Mouse (Mus musculus): ENCODE results near the gene Cadps. TPM values are rescaled to one million over a fixed set of nuclear protein-coding genes. Genes with fewer than 3 reads are reported as not detected.

Gene Cadps
- under 1 TPM in 2 of 26 experiments, not detected in 24; 0.31 to 0.73 TPM for total RNA-seq (2018; cell fraction: chromatin; rRNA removed)
- total RNA-seq (2018; cell fraction: cytosol; rRNA removed) = under 1 TPM in 20 of 26 experiments, not detected in 6; 0.03 to 1.00 (median 0.09) TPM
- under 1 TPM in 1 of 26 experiments, not detected in 25; 0.35 TPM for total RNA-seq (2018; cell fraction: nucleus; rRNA removed)
- polyA plus RNA-seq (2018) = 0.29 TPM in 1 of 3 replicates, not detected in the others

DNA sequence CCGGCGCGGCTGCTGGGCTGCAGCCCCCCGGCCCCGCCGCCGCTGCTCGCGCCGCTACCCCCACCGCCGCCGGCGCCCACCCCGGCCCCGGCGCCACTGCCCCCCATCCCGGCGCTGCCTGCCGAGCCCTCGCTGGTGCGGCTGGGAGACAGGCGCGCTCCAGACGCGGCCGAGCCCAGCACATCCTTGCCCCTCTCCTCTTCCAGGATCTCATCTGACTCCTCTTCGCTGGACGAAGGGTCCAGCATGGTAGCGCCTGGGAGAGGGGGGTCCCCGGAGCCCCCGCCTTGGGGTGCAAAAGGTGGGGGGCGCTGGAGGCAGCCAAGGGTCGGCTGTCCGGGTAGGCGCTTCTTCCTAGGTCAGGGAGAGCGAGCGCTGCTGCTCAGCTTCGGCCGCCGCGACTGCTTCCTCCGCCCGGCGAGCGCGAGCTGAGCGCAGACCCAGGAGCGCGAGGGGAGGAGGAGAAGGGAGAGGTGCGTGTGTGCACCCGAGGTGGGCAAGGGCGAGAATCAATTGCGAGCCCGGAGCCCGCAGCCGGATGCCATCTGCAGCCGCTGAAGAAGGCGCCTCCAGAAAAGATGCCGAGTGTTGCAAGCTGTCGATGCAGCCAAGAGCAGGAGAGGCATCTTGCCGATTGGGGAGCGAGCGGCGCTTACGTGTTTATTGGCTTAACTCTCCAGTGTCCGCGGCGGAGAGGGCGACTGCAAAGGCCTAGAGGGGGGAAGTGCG lies at the start of gene Cadps:
Cadps (minus strand) TSS at position 589 of the 729 bp plus-strand sequence.
- WGBS (ENCODE audit: missing documents) = 4% methylated on average over 68 of the region's 71 CpGs
- H3K79me2 ChIP-seq (ENCODE audit: inconsistent target) = no peaks in the 10 kb centered on the region
- no peaks in the 10 kb centered on the region for H3K36me3 ChIP-seq (ENCODE audit: inconsistent target)
- no peak within 1 kb of the TSS for H3K4me3 ChIP-seq (ENCODE audit: inconsistent target)
- H3K27ac ChIP-seq = no peak within 1 kb of the TSS

DNA sequence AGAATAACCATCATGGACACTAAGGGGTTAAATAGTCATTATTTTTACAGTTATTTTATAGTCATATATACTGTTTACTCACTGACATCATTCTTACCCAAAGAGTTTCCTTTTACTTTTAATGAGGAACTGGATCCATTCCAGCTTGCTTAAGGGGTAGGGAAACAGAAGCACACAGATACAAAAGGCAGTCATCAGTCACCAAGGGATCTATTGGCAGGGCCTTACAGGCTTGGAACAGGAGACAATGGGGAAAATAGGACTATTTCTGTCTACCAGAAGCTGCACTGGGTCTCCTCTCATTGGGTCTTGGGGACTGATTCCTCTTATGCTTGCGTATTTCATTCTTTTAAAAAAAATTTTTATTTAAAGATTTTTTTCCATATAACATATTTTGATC lies 46.7 kb upstream of the Cadps start:
- no peak overlapping the region for H3K4me3 ChIP-seq (ENCODE audit: inconsistent target)
- no peak overlapping the region for H3K27ac ChIP-seq
- H3K36me3 ChIP-seq (ENCODE audit: inconsistent target) = no peaks in the 10 kb centered on the region
- no peaks in the 10 kb centered on the region for H3K79me2 ChIP-seq (ENCODE audit: inconsistent target)
- WGBS (ENCODE audit: missing documents) = 100% methylated on average over 1 of the region's 1 CpGs

DNA sequence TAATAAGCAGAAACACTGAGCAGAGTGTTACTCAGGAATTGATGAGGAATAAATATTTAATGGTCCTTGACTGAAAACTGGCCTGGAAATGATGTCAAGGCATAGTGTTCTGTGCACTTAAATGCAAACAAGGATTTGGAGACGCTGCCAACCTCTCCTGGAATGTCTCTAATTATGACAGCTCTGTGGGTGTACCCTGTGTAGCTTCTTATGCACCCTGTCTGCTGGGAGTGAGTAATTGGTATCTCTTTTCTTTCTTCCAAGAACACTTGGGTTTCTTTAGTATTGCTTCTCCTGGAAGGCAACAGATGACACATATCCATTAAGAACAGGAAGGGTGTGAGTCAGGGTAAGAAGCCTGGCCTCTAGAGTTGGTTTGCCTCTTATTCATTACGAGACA lies 42.4 kb upstream of the Cadps start:
- no peak overlapping the region for H3K4me3 ChIP-seq (ENCODE audit: inconsistent target)
- H3K27ac ChIP-seq = no peak overlapping the region
- H3K79me2 ChIP-seq (ENCODE audit: inconsistent target) = no peaks in the 10 kb centered on the region
- WGBS (ENCODE audit: missing documents) = 57% methylated on average over 2 of the region's 2 CpGs
- no peaks in the 10 kb centered on the region for H3K36me3 ChIP-seq (ENCODE audit: inconsistent target)

DNA sequence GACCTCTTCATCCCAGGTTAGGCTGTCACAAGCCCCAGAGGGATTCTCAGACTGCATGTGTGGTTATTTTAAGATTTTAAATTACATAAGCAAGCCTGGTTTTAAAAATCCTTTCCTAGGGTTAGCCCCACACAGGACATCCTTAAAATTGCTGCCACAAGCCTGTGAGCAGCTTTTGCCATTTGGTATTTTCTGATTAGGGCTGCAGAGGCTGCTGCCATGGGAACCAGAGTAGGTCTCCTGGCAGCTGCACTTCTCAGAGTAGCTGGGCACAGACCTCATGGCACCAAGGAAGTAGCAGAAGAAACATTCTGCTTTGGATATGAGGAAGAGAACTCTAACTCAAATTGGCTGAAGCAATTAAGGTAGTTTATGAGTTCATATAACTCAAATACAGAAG lies 21.0 kb upstream of the Cadps start:
- H3K4me3 ChIP-seq (ENCODE audit: inconsistent target) = no peak overlapping the region
- H3K27ac ChIP-seq = no peak overlapping the region
- no peaks in the 10 kb centered on the region for H3K79me2 ChIP-seq (ENCODE audit: inconsistent target)
- no peaks in the 10 kb centered on the region for H3K36me3 ChIP-seq (ENCODE audit: inconsistent target)

DNA sequence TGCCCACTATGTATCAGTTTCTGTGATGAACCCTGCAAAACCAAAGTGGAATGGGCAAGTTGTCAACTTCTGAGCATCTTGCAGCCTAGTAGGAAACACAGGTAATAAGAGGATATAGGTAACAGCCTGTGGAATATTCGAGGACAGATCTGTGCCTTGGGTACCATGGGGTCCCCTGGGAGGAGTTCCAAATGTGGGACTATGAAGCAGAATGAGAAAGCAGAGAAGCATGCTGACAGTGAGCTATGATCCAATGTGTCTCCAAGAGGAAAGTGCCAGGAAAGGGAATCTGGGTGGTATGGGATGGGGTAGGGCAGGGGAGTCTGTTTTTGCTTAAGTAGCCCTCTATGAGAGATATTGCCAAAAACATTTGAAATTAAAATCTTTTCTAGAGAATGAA lies 16.6 kb upstream of the Cadps start:
- no peak overlapping the region for H3K4me3 ChIP-seq (ENCODE audit: inconsistent target)
- no peak overlapping the region for H3K27ac ChIP-seq
- H3K79me2 ChIP-seq (ENCODE audit: inconsistent target) = no peaks in the 10 kb centered on the region
- 36% methylated on average over 1 of the region's 1 CpGs for WGBS (ENCODE audit: missing documents)
- H3K36me3 ChIP-seq (ENCODE audit: inconsistent target) = no peaks in the 10 kb centered on the region

DNA sequence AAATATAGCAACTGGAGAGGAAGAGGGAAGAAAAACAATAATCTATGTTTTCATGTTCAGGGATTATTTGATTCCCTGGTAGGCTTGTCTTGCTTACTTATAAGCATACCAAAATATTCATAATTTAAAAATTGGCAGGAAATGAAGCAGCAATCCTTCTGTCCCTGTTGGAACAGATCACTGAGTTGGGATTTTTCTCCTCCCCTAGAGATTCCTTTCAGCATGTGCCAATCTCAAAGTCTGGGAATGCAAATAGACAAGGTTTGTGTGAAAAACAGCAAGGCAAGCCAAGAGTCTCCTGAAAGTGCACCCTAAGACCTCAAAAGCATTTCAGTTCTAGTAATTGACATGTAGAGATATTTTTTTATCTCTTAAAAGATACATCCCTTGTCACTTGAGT lies 16.1 kb upstream of the Cadps start:
- Histone ChIP-seq H3K36me3 (ENCODE audit: inconsistent target) (no peaks in the 10 kb centered on the region), H3K27ac (no peak overlapping the region), H3K4me3 (ENCODE audit: inconsistent target) (no peak overlapping the region), H3K79me2 (ENCODE audit: inconsistent target) (no peaks in the 10 kb centered on the region)

DNA sequence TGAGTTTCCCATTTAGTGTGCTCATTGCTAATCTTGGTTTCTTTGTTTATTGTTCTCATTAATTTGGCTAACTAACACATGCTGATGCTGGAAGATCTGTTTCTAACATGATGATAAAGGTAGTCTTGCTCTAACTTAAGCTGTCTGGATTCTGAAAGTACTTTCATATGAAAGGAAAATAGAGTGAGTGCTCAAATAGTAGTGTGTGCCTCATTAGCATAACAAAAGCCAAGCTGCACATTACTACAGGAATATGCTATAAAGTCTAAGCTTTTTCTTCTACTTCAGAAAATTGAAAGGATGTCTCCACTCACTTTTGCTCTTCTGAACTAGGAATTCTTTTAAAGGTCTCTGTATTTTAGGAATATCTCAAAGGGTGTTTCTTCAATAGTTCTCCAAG lies 15.4 kb upstream of the Cadps start:
- Histone ChIP-seq H3K36me3 (ENCODE audit: inconsistent target) (no peaks in the 10 kb centered on the region), H3K79me2 (ENCODE audit: inconsistent target) (no peaks in the 10 kb centered on the region), H3K4me3 (ENCODE audit: inconsistent target) (no peak overlapping the region), H3K27ac (no peak overlapping the region)

DNA sequence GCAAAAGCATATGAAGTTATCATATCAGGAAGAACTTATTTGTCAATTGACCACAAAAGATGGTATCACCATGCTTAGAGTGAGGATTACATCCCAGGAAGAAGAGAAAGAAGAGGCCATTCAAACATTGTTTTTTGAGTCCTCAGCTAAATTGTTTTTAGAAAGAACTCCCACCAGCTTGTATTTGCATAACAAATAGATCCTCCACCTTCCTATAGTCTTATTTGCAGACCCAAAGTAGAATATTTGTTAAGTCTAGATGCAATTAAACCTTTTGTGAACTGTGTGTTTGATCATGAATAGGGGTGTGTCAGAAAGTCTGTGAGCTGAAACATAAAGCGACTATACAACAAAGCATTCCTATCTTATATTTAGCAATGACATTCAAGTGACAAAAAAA lies 15.0 kb upstream of the Cadps start:
- no peak overlapping the region for H3K4me3 ChIP-seq (ENCODE audit: inconsistent target)
- H3K27ac ChIP-seq = no peak overlapping the region
- H3K79me2 ChIP-seq (ENCODE audit: inconsistent target) = no peaks in the 10 kb centered on the region
- WGBS (ENCODE audit: missing documents) = 67% methylated on average over 1 of the region's 1 CpGs
- no peaks in the 10 kb centered on the region for H3K36me3 ChIP-seq (ENCODE audit: inconsistent target)

DNA sequence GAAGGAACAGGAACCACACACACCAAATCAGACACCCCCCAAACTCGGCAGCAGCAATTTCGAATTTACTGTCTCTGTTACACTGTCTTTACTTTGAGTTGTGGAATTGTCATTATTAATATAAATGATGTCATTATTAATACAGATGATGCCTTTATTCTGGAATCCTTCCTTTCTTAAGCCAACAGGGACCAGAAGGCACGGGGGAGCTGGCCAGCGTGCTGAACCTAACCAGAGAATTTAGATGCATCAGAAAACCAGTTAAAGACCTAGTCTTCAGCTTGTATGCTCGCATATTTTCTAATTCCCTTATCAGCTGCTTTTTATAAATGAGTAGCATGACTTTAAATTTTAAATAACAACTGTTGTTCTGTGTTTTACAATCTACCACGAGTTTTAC lies 902 bp upstream of the Cadps start:
- WGBS (ENCODE audit: missing documents) = 18% methylated on average over 6 of the region's 6 CpGs
- no peaks in the 10 kb centered on the region for H3K36me3 ChIP-seq (ENCODE audit: inconsistent target)
- no peaks in the 10 kb centered on the region for H3K79me2 ChIP-seq (ENCODE audit: inconsistent target)
- no peak overlapping the region for H3K4me3 ChIP-seq (ENCODE audit: inconsistent target)
- no peak overlapping the region for H3K27ac ChIP-seq

DNA sequence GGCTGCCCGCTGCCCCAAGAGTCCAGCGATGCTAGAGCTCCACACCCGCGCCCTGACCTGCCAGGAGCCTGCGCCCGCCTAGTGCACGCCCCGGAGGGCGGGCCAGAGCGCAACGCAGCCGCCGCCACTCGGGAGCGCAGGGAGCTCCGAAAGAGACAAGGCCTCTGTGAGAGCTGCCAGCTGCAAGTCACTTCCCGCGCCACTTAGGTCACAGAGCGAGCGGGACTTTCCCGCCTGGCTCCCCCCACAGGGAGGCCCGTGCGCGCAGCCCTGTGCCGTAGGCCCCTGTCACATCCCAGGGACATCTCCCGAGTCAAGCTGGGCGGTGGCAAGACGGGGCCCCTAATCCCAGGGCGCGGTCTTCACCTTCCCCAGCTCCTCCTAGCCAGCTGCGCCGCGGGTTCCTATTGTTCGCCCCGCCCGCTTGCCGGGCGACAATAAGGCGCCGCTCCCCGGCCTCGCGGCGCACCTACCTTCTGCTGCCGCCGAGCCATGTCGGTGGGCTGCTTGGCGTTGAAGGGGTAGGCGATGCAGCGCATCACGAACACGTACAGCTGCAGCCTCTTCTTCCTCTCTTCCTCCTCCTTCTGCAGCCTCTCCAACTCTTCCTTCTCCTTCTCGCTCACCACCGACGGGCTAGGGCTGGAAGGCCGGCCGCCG lies 918 bp downstream of the Cadps start:
- no peaks in the 10 kb centered on the region for H3K79me2 ChIP-seq (ENCODE audit: inconsistent target)
- no peak overlapping the region for H3K27ac ChIP-seq
- H3K36me3 ChIP-seq (ENCODE audit: inconsistent target) = no peaks in the 10 kb centered on the region
- H3K4me3 ChIP-seq (ENCODE audit: inconsistent target) = no peak overlapping the region
- 2% methylated on average over 54 of the region's 58 CpGs for WGBS (ENCODE audit: missing documents)

DNA sequence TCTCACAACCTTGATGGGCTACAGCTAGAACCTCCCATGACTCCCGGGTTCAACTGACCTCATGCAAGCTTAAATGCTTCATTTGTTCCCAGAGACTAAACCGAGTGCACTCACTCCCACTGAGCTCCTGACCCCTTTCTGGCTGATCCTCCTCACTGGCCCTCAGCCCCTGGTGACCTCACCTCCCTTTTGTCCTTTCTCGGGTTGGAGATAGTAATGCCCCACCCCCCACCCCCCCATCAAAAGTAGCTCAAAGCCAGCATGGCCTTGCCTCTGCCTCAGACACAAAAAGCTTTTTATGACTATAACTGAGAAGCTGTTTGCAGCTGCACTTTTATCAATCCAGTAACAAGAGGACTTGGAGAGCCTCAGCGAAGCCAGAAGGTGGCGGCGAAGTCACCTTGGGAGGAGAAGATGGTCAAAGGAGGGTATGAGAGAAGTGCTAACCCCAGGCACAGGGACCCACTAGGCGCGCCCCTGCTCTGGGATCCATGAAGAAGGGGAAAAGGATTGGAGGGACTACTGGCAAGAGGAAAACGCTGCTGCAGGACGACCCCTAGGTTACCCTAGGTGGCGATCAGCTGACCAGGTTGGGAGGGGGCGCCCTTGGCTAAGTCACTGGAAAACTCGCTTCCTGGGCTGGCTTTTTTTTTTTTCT lies 1.6 kb downstream of the Cadps start:
- WGBS (ENCODE audit: missing documents) = 9% methylated on average over 11 of the region's 13 CpGs
- Histone ChIP-seq H3K36me3 (ENCODE audit: inconsistent target) (no peaks in the 10 kb centered on the region), H3K4me3 (ENCODE audit: inconsistent target) (no peak overlapping the region), H3K27ac (no peak overlapping the region), H3K79me2 (ENCODE audit: inconsistent target) (no peaks in the 10 kb centered on the region)

DNA sequence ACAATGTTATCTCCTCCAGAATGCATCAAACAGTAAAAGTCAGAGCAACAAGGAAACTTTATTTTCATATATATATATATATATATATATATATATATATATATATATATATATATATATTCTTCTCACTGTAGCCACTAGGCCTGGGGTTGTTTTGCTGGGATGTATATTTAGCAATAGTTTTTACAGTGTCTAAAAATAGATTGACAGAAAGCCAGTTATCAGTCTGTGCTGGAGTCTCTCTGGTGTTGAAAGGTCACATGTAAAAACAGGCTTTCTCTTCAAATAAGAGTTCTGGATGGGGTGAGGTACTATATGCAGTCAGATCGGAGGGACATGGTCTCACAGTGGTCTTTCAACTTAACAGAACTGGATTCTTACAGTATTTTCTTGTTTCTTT lies 2.7 kb downstream of the Cadps start:
- no peaks in the 10 kb centered on the region for H3K79me2 ChIP-seq (ENCODE audit: inconsistent target)
- 83% methylated on average over 1 of the region's 1 CpGs for WGBS (ENCODE audit: missing documents)

DNA sequence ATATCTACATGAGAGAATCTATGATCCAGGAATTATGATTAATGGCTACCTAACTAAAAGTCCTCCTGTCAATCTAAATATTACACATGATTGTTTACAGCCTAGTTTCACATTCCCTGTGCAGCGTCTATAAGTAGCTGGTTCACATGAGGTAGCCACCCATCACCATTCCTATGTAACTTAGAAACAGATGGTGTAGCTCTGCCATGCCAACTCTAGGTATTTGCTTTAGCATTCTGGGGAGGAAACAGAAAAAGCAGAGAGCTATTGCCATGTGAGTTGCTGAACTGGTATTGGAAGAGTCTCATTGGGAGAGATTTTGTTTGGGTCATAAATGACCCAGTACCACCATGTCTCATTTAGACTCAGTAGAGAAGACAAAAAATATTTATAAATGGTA lies 4.4 kb downstream of the Cadps start:
- Histone ChIP-seq H3K36me3 (ENCODE audit: inconsistent target) (no peaks in the 10 kb centered on the region), H3K4me3 (ENCODE audit: inconsistent target) (no peak overlapping the region), H3K79me2 (ENCODE audit: inconsistent target) (no peaks in the 10 kb centered on the region), H3K27ac (no peak overlapping the region)
- whole genome bisulfite sequencing (ENCODE audit: missing documents) = 93% methylated on average over 1 of the region's 1 CpGs

More for the DNA sequence above, 2.7 kb downstream of the Cadps start:
- no peaks in the 10 kb centered on the region for H3K36me3 ChIP-seq (ENCODE audit: inconsistent target)
- no peak overlapping the region for H3K4me3 ChIP-seq (ENCODE audit: inconsistent target)
- no peak overlapping the region for H3K27ac ChIP-seq

DNA sequence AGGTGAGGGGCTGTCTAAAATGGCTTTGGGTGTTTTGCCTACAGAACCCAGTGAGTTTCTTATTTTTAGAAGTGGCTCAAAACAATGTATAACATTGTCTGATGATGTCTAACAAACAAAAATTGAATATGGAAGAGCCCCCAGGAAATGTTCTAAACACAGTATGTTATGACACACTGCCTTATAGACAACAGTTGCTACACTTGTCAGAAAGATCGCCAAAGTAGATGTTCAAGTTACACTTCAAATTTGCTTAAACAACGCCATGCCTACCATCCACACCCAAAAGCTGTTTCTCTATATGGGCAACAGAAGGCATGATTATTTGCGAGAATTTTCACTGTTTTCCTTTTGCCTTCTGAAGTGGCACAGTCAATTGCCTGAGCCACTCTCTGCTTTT lies 10.8 kb downstream of the Cadps start:
- Histone ChIP-seq H3K36me3 (ENCODE audit: inconsistent target) (no peaks in the 10 kb centered on the region), H3K79me2 (ENCODE audit: inconsistent target) (no peaks in the 10 kb centered on the region), H3K27ac (no peak overlapping the region), H3K4me3 (ENCODE audit: inconsistent target) (no peak overlapping the region)
- 89% methylated on average over 3 of the region's 3 CpGs for WGBS (ENCODE audit: missing documents)

DNA sequence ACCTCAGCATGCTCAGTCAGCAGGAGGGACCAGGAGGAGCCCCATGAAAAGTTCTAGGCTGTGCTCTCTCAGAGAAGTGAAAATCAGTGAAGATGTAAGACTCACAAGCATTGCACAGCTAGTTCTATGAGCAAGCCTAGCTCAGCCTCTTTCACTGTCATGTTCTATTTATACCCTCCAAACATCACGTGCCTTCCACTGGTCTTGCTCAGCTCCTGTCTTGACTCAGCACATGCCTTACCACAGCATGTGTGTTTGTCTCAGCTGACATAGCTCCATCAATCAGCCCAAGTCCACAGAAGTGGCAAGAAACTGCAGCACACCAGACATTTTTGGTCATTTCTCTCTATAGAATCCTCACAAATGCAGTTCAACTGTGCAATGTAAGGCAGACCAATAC lies 19.9 kb downstream of the Cadps start:
- no peak overlapping the region for H3K27ac ChIP-seq
- 71% methylated on average over 1 of the region's 1 CpGs for WGBS (ENCODE audit: missing documents)

More for the DNA sequence above, 19.9 kb downstream of the Cadps start:
- Histone ChIP-seq H3K4me3 (ENCODE audit: inconsistent target) (no peak overlapping the region), H3K79me2 (ENCODE audit: inconsistent target) (no peaks in the 10 kb centered on the region), H3K36me3 (ENCODE audit: inconsistent target) (no peaks in the 10 kb centered on the region)

All from macrophage (primary cell).